Mouse (Mus musculus) megakaryocyte, embryonic 14.5 days (primary cell): Measurements from ENCODE around the gene Arpc2.

Source experiments
- FLI1 ChIP-seq: IDR thresholded peaks from 2 replicates; pipeline ENCODE4 v1.6.1; 2012; ENCODE audit warnings: low read length, inconsistent platforms, mixed read lengths
- GATA1 ChIP-seq: IDR thresholded peaks from 3 replicates; pipeline ENCODE4 v1.6.1; 2012; ENCODE audit warnings: mixed read lengths, low read length, inconsistent platforms, borderline replicate concordance

DNA sequence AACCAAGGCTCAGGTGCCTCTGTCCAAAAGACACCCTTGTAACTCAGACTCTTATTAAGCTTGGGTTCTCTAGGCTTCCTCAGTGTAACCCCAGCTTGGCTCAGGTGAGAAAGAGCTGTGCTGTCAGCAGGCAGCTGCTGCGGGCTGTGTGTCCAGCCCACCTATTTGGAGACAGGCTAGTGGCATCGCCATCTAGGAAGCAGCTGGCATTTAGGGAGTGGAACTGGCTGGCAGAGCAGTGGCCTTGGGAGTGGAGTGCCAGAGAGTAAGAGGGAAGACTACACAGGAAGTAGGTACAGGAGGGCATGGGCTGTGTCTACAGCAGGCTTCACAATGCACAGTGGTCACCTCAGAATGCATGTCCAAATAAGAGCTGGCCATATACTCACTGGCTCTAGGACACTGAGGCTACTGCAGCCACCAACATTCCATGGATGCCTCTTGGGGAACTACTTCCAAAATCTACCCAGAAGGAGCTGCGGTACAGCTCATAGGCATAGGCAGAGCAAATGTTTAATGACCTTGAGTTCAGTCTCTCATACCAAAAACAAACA lies 58.3 kb downstream of the Arpc2 start:
- TF ChIP-seq GATA1 = no peak
- TF ChIP-seq FLI1 = no peak
